Mouse (Mus musculus) T-helper 2 cell (primary cell): ENCODE data around the gene Egln2.

Experiments used
- in situ Hi-C: fragments of 300-600 bp; cut with MboI, MseI; formaldehyde crosslinking; loops from one replicate; pipeline ENCODE4 v1.15.1; 2025; ENCODE audit warnings: high pct_unique_total_duplicates

Egln2 gene

GRCm38 (mm10) chr7:27166614-27167474 is at the start of gene Egln2:
Gene Egln2 (minus strand): TSS chr7:27166802.
- in situ Hi-C loops = no loop called here

- in situ Hi-C loops = no loop called here
Measured at GRCm38 (mm10) chr7:27212626-27213025, 46.0 kb upstream of the Egln2 start.

- in situ Hi-C loops = no loop called here
Measured at GRCm38 (mm10) chr7:27203730-27204449, 37.3 kb upstream of the Egln2 start.

- in situ Hi-C loops = loop anchor here (25.0 kb wide), 1 partner anchor 1461 kb away; no protein-coding TSS in a partner anchor
Measured at GRCm38 (mm10) chr7:27198779-27199178, 32.2 kb upstream of the Egln2 start.

GRCm38 (mm10) chr7:27198355-27198754 is 31.8 kb upstream of the Egln2 start:
- in situ Hi-C loops = loop anchor here (25.0 kb wide), 1 partner anchor 1461 kb away; no protein-coding TSS in a partner anchor

GRCm38 (mm10) chr7:27197634-27198033 is 31.0 kb upstream of the Egln2 start:
- in situ Hi-C loops = loop anchor here (25.0 kb wide), 1 partner anchor 1460 kb away; no protein-coding TSS in a partner anchor

GRCm38 (mm10) chr7:27197136-27197535 is 30.5 kb upstream of the Egln2 start:
- in situ Hi-C loops = loop anchor here (25.0 kb wide), 1 partner anchor 1460 kb away; no protein-coding TSS in a partner anchor

GRCm38 (mm10) chr7:27195681-27196611 is 29.3 kb upstream of the Egln2 start, which contains the start of the genes BC024978 and Snrpa:
Gene BC024978 (plus strand): TSS chr7:27195781.
Gene Snrpa (minus strand): TSS chr7:27196271.
- in situ Hi-C loops = loop anchor here (25.0 kb wide), 1 partner anchor 1459 kb away; no protein-coding TSS in a partner anchor

GRCm38 (mm10) chr7:27193731-27194130 is 27.1 kb upstream of the Egln2 start:
- in situ Hi-C loops = loop anchor here (5.0 to 25.0 kb wide), 2 partner anchors 34 to 1456 kb away; partner anchors contain the start of gene Itpkc

- in situ Hi-C loops = loop anchor here (5.0 to 25.0 kb wide), 2 partner anchors 35 to 1455 kb away; partner anchors contain the start of gene Itpkc
Measured at GRCm38 (mm10) chr7:27192434-27192833, 25.8 kb upstream of the Egln2 start.

GRCm38 (mm10) chr7:27189271-27189931 is 22.8 kb upstream of the Egln2 start:
- in situ Hi-C loops = loop anchor here (25.0 kb wide), 1 partner anchor 1452 kb away; no protein-coding TSS in a partner anchor

GRCm38 (mm10) chr7:27185986-27186385 is 19.4 kb upstream of the Egln2 start:
- in situ Hi-C loops = loop anchor here (25.0 kb wide), 1 partner anchor 1449 kb away; no protein-coding TSS in a partner anchor

- in situ Hi-C loops = loop anchor here (25.0 kb wide), 1 partner anchor 1448 kb away; no protein-coding TSS in a partner anchor
Measured at GRCm38 (mm10) chr7:27184964-27185363, 18.4 kb upstream of the Egln2 start.

GRCm38 (mm10) chr7:27182498-27182897 is 15.9 kb upstream of the Egln2 start:
- in situ Hi-C loops = loop anchor here (25.0 kb wide), 1 partner anchor 1445 kb away; no protein-coding TSS in a partner anchor

- in situ Hi-C loops = loop anchor here (25.0 kb wide), 1 partner anchor 1444 kb away; no protein-coding TSS in a partner anchor
Measured at GRCm38 (mm10) chr7:27180837-27181695, 14.5 kb upstream of the Egln2 start, which contains the start of the genes Gm21983 and Mia. Gene Gm21983 (minus strand): TSS chr7:27181086. Gene Mia (minus strand): TSS chr7:27181157.

- in situ Hi-C loops = loop anchor here (25.0 kb wide), 1 partner anchor 1443 kb away; no protein-coding TSS in a partner anchor
Measured at GRCm38 (mm10) chr7:27180036-27180435, 13.4 kb upstream of the Egln2 start.

GRCm38 (mm10) chr7:27179217-27179918 is 12.8 kb upstream of the Egln2 start:
- in situ Hi-C loops = loop anchor here (10.0 to 25.0 kb wide), 2 partner anchors 55 to 1442 kb away; partner anchors contain the start of gene Coq8b
